Mouse (Mus musculus): ENCODE data around the gene Gm8281.
A peak's percentile ranks its signal among the peaks of the same experiment; 100 is the strongest.
"Not testable (repeated sequence)": the region's sequence is repeated elsewhere in the genome, so short reads cannot be mapped to it uniquely, and the experiment has no call there.

Gene Gm8281

DNA sequence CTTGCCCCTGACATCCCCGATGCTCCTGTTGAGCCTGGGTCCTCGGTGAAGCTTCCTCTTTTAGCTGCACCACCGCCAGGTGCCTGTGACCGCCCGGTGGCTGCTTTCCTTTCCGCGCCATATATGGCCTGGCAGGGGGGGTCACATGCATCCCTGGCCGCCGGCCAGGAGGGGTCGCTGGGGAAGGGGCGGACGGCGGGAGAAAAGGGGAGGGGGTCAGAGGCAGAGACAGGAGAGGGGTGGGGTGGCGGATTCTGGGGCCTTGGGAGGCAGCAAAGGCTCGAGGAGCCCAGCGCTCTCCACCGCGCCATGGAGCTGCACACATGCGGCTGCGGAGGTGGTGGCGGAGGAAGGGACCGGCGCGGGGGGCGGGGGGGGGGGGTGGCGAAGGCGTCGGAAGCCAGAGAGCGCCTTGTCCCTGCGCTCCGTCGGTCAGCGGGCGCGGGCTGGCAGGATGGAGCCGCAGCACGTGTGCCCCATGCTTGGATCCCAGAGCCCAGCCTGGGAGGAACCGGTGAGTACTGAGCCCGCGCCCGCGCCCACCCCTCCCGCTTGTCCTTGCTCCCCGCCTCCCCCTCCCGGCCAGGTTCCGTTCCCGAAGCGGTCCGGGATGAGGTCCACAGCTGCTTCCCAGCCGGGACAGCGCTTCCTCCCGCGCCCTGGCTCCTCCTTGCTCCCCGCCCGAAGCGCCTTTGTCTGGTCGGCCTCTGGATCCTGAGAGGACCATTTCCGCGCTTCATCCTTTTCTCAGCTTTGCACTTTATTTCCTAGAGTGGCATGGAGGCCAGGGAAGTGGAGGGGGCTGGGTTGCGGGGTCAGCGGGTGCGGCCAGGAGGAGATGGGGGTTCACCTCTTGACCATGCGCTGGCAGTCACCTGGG, at the start of gene Gm8281:
Gm8281 (plus strand) TSS at position 430 of the 880 bp plus-strand sequence.
- peak; percentile 3 for DNase-seq

DNA sequence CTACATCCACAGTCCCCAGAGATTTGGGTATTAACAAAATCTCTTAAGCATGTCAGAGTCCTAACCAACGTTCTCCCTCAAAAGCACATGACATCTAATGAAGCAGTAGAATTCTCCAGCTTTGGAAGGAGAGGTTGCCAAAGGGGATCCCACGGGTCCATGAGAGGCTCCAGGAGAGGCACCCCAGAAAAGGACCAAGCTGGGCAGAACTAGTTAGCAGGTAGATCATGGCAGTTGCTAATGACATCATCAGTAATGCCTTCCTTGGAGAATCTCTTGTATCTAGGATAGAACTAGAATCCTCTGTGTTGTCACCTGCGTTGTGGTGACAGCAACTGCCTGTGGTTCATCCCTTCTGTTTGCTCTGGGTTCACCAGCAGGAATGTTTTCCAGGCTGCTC, 20.5 kb upstream of the Gm8281 start, which contains the start of gene 4930555G01Rik:
4930555G01Rik (plus strand) TSS at position 301 of the 400 bp plus-strand sequence.
- DNase-seq: not testable (repeated sequence)

DNA sequence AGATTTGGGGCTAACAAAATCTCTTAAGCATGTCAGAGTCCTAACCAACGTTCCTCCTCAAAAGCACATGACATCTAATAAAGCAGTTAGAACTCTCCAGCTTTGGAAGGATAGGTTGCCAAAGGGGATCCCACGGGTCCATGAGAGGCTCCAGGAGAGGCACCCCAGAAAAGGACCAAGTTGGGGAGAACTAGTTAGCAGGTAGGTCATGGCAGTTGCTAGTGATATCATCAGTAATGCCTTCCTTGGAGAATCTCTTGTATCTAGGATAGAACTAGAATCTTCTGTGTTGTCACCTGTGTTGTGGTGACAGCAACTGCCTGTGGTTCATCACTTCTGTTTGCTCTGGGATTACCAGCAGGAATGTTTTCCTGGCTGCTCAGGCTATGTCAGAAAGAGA, 60.4 kb downstream of the Gm8281 start, which contains the start of gene Gm8279:
Gm8279 (plus strand) TSS at position 301 of the 400 bp plus-strand sequence.
- not testable (repeated sequence) for DNase-seq
